Mouse (Mus musculus): ENCODE measurements around the gene Specc1. TPM values are rescaled to one million over a fixed set of nuclear protein-coding genes. Genes with fewer than 3 reads are reported as not detected.

Gene Specc1
- polyA plus RNA-seq, 1 experiment: 16.9 TPM

DNA sequence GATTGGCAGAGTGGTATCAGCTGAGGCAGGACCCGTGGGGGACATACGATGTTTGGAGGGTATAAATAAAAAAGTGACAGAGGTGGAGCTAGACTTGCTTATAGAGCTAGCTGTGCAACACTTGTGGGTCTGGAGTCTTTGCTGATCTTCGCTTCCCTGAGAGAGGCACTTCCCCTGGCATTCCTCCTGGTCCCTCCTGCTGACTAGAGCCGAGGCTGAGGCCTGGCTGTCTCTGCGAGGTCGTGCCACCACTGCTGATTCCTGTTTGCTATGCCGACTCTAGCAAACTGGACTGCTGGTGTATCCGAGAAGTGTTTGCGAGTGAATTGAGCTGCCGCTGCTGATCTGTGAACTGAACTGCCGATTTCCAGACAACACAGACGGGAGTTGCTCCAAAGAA is 43.5 kb downstream of the Specc1 start:
- no peak for DNase-seq (ENCODE audit: low read depth)
- TF ChIP-seq POLR2A (IDR thresholded peaks at IDR 0.05; ENCODE audit: borderline replicate concordance, extremely low read depth, insufficient read depth, insufficient read length, poor library complexity, severe bottlenecking): no peak
- TF ChIP-seq CTCF (IDR thresholded peaks at IDR 0.05; ENCODE audit: borderline replicate concordance, extremely low read depth, insufficient read depth, insufficient read length): no peak

DNA sequence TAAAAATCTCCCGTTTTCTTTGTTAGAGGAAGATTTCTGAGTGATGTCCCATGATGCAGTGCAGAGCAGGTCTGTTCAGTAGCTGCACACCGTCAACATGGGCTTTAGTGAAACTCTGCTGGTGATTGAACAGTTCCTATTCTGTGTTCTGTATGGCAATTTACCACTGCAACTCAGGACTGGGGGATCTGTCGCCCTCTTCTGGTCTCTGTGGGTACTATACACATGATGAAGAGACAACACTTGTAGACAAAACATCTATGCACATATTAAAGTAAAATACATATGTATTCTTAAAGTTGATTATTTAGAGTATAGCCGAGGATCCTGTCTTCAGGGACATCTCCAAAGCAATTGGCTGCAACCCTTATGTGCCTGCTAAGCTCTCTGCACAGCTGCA is 45.4 kb downstream of the Specc1 start:
- no peak for TF ChIP-seq POLR2A (IDR thresholded peaks at IDR 0.05; ENCODE audit: borderline replicate concordance, extremely low read depth, insufficient read depth, insufficient read length, poor library complexity, severe bottlenecking)
- TF ChIP-seq CTCF (IDR thresholded peaks at IDR 0.05; ENCODE audit: borderline replicate concordance, extremely low read depth, insufficient read depth, insufficient read length): peak; percentile 30; the same call in 1 of the 2 replicates
- DNase-seq (ENCODE audit: low read depth): no peak

DNA sequence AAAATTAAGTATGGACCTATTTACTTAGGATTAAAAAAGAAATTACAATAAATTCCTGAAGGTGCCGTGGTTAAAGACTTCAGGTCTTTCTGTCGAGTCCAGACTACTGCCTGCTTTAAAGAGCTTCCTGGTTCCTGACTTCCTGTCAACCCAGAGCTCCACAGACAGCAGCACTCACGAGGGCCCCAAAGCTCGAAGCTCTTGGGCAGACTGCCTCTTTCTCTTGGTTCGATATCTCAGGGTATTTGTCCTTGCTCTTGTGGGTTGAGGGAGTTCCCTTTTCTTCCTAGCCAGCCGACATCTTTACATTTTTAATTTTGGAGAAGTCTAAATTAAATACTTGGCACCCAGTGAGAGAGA is 48.3 kb downstream of the Specc1 start:
- no peak for TF ChIP-seq CTCF (IDR thresholded peaks at IDR 0.05; ENCODE audit: borderline replicate concordance, extremely low read depth, insufficient read depth, insufficient read length)
- no peak for TF ChIP-seq POLR2A (IDR thresholded peaks at IDR 0.05; ENCODE audit: borderline replicate concordance, extremely low read depth, insufficient read depth, insufficient read length, poor library complexity, severe bottlenecking)
- DNase-seq (ENCODE audit: low read depth): no peak

DNA sequence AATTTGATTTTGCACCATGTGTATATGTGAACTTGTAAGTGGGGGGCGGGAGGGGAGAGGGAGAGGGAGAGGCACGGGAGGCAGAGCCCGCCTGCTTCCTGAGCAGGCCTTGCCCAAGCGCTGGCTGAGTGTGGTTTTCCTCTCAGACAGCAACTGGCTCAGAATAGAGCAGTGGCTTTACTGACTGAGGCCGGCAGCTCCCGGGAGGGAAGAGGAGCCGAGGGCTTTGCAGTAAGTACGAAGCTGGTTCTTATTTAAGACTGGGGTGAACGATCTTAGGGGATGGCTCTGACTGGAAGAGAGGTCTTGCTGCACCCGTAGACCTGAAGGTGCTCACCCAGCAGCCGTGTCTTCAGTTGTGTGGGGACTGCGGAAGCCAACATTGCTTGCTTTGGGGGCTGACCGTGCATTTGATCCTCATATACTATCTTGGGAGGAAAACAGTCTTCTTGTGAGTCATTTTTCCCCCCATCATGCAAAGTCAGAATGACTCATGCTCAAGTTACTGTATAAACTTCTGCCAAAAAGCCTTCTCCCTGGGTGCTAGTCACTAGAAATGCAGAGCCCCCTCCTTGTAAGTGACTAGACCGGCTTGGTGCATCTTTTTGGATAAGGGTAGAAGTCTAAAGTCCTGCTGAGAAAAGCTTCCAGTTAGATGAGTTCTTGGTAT is 48.8 kb downstream of the Specc1 start:
- TF ChIP-seq POLR2A (IDR thresholded peaks at IDR 0.05; ENCODE audit: borderline replicate concordance, extremely low read depth, insufficient read depth, insufficient read length, poor library complexity, severe bottlenecking) (no peak), CTCF (IDR thresholded peaks at IDR 0.05; ENCODE audit: borderline replicate concordance, extremely low read depth, insufficient read depth, insufficient read length) (no peak)
- no peak for DNase-seq (ENCODE audit: low read depth)

- TF ChIP-seq CTCF (IDR thresholded peaks at IDR 0.05; ENCODE audit: borderline replicate concordance, extremely low read depth, insufficient read depth, insufficient read length) (no peak), POLR2A (IDR thresholded peaks at IDR 0.05; ENCODE audit: borderline replicate concordance, extremely low read depth, insufficient read depth, insufficient read length, poor library complexity, severe bottlenecking) (no peak)
- DNase-seq (ENCODE audit: low read depth): no peak
These were observed 49.3 kb downstream of the Specc1 start for GRCm38 (mm10) chr11:62005911-62006260.

DNA sequence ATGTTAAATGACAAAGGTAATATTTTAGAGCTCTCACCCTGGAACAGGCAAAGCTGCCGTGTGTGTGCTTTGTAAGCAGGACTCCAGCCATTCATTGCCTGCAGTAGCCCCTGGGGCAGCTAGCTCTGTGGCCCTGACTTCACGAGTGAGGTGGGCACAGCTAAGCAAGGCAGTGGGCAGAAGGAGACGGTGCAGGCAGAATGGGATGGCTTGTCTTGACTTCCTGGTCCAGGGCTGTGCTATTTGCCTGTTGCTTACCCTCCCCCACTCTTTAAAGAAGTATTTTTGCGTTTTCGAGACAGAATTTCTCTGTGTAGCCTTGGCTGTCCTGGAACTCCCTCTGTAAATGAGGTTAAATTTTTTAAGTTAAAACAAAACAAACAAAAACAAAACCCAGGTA is 50.1 kb downstream of the Specc1 start:
- DNase-seq (ENCODE audit: low read depth): no peak
- TF ChIP-seq CTCF (IDR thresholded peaks at IDR 0.05; ENCODE audit: borderline replicate concordance, extremely low read depth, insufficient read depth, insufficient read length): no peak
- TF ChIP-seq POLR2A (IDR thresholded peaks at IDR 0.05; ENCODE audit: borderline replicate concordance, extremely low read depth, insufficient read depth, insufficient read length, poor library complexity, severe bottlenecking): no peak

DNA sequence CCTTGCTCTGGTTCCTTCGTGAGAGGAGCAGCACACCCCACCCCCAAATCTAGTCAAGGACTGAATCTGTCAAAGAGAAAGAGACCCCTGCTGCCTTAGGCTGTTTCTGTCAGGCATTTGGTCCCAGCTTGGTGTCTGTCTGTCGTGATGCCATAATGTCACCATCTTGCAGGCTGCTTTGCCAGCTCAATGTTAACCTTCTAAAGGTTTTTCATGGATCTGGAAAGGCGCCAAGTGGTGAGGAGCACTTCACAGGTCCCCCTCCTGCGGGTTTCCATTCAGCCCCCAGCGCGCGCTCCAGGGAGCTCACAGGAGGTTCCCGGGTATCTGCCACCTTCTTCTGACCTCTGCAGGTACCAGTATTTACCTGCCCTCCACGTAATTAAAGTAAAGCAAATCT is 51.4 kb downstream of the Specc1 start:
- no peak for DNase-seq (ENCODE audit: low read depth)
- TF ChIP-seq POLR2A (IDR thresholded peaks at IDR 0.05; ENCODE audit: borderline replicate concordance, extremely low read depth, insufficient read depth, insufficient read length, poor library complexity, severe bottlenecking): no peak
- no peak for TF ChIP-seq CTCF (IDR thresholded peaks at IDR 0.05; ENCODE audit: borderline replicate concordance, extremely low read depth, insufficient read depth, insufficient read length)

DNA sequence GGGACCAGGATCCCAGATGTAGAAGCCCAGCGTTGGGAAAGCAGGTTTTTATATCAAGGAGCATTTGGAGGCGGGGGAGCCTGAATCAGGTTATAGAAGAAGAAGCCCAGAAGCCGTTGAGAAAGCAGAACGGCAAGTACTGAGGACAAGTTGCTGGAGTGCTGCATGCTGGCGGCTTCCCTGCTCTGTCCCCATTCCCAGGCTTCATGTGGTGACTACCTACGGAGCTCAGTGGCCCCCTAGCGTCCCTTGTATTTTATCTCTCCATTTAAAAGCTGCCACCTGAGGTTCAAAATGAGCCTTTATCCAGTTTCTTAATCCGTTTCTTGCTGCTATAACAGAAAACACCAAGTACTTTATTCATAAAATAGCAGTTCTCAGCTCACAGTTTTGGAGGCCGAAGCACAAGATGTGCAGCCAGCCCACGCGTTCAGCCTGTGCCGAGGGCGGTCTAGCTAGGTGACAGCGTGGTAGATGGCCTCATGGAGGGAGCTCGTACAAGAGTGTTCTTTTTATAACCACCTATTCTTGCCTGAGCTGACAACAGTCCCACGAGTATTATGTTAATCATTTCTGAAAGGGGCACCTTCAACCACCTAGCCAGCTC is 54.2 kb downstream of the Specc1 start:
- TF ChIP-seq CTCF (IDR thresholded peaks at IDR 0.05; ENCODE audit: borderline replicate concordance, extremely low read depth, insufficient read depth, insufficient read length): peak; percentile 19; the same call in 1 of the 2 replicates
- TF ChIP-seq POLR2A (IDR thresholded peaks at IDR 0.05; ENCODE audit: borderline replicate concordance, extremely low read depth, insufficient read depth, insufficient read length, poor library complexity, severe bottlenecking): no peak
- no peak for DNase-seq (ENCODE audit: low read depth)

- no peak for TF ChIP-seq POLR2A (IDR thresholded peaks at IDR 0.05; ENCODE audit: borderline replicate concordance, extremely low read depth, insufficient read depth, insufficient read length, poor library complexity, severe bottlenecking)
These were observed 55.5 kb downstream of the Specc1 start for GRCm38 (mm10) chr11:62012039-62012438.

DNA sequence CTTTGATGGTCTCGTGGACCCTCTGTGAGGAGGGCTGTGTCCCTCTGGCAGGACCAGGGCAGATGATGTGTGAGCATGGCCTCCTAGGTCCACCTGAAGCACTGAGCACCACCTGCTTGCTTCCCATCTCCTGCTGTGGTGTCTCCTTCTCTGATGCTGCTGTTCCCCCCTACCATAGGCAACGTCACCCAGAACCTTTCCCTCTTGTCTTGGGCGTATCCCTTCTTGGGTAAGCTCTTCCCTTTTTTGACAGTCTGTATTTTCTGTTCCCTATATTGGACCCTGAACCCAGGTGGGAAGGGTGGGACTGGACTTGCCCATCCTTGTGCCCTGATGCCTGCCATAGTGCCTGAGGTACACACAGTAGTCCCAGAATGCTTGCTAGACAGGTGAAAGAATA is 56.9 kb downstream of the Specc1 start:
- DNase-seq (ENCODE audit: low read depth): no peak
- TF ChIP-seq POLR2A (IDR thresholded peaks at IDR 0.05; ENCODE audit: borderline replicate concordance, extremely low read depth, insufficient read depth, insufficient read length, poor library complexity, severe bottlenecking) (no peak), CTCF (IDR thresholded peaks at IDR 0.05; ENCODE audit: borderline replicate concordance, extremely low read depth, insufficient read depth, insufficient read length) (no peak)

More at GRCm38 (mm10) chr11:62012039-62012438, 55.5 kb downstream of the Specc1 start:
- DNase-seq (ENCODE audit: low read depth): no peak

GRCm38 (mm10) chr11:62015071-62015654 is 58.6 kb downstream of the Specc1 start:
- DNase-seq (ENCODE audit: low read depth): peak; percentile 60
- TF ChIP-seq CTCF (IDR thresholded peaks at IDR 0.05; ENCODE audit: borderline replicate concordance, extremely low read depth, insufficient read depth, insufficient read length) (no peak), POLR2A (IDR thresholded peaks at IDR 0.05; ENCODE audit: borderline replicate concordance, extremely low read depth, insufficient read depth, insufficient read length, poor library complexity, severe bottlenecking) (no peak)

DNA sequence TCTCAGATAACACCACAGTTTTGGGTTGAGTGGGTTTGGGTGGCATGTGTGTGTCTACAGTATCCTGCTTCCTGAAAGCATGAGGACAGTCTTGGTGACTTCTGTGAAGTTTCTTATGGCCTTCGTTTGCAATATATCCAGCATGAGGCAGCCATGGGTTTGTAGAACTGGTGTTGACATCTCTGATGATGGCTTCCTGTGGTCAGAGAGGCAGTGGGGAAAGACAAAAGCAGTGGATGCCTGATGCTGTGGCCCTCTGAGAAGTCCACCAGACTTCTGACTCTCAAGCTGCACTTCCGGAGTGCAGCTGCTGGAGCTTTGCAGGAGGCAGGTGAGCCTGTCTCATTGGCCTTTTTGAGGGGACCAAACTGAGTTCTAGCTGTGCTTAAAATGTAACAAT is 60.4 kb downstream of the Specc1 start:
- TF ChIP-seq POLR2A (IDR thresholded peaks at IDR 0.05; ENCODE audit: borderline replicate concordance, extremely low read depth, insufficient read depth, insufficient read length, poor library complexity, severe bottlenecking) (no peak), CTCF (IDR thresholded peaks at IDR 0.05; ENCODE audit: borderline replicate concordance, extremely low read depth, insufficient read depth, insufficient read length) (no peak)
- DNase-seq (ENCODE audit: low read depth): no peak
